Mouse (Mus musculus): ENCODE measurements at regions not wholly inside any gene's neighbourhood (a gene's known extent, or its start where the extent isn't known, plus 50 kb on each side); places are given as distances from the start of the nearest gene placed in this dataset.

DNA sequence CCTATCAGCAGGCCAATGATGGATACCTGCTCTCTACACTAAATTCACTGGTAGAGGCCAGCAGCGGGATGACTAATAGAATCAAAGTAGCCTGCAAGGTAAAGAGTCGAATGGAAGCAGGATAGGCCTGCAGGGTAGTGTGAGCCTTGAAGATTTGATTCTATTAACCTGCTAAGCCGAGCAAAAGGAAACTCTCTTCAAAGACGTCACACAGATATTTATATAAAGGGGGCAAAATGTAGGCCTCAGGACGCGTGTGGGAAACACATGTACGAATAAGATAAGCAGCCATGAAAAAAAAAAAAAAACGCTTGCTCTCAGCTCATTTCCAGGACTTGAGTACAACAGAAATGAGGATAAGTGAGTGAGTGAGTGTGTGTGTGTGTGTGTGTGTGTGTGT is 138.4 kb upstream of the D7Ertd443e start:
- WGBS = 78% methylated on average over 8 of the region's 8 CpGs
- no peak for ATAC-seq (ENCODE audit: low FRiP score)
- Histone ChIP-seq H3K4me1 (replicated peaks; ENCODE audit: control insufficient read depth, insufficient read depth, low read length) (no peaks in the 10 kb centered on the region), H3K9ac (ENCODE audit: low read depth, low read length) (no peak overlapping the region), H3K36me3 (ENCODE audit: control insufficient read depth, insufficient read depth, low read length) (no peaks in the 10 kb centered on the region), H3K27ac (ENCODE audit: low read depth, low read length) (no peak overlapping the region), H3K4me2 (replicated peaks; ENCODE audit: low read depth, low read length) (no peak overlapping the region), H3K4me3 (ENCODE audit: low read depth, low read length) (no peak overlapping the region), H3K9me3 (ENCODE audit: control insufficient read depth, low read length) (no peaks in the 10 kb centered on the region), H3K27me3 (ENCODE audit: control insufficient read depth, insufficient read depth, low read length) (no peaks in the 10 kb centered on the region)
- no peak for DNase-seq (ENCODE audit: low spot score)

DNA sequence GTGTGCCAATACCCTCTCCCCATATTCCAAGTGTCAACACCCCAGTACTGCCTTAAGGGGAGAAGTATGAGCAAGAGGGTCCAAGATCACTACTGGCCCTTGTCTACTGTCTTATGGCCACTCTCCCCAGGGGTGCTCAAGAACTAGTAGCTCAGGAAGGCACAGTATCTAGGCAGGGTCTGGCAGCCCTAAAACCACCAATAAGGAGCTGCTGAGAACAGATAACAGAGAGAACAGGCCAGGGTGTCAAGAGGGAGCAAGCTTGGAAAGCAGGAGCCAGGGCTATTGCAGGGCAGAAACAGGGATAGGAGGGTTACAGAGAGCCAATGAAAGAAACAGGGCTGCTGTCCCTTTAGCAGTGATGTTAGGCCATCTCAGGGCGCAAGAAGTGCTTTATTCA is 139.6 kb upstream of the D7Ertd443e start:
- H3K36me3 ChIP-seq (ENCODE audit: control insufficient read depth, insufficient read depth, low read length) = no peaks in the 10 kb centered on the region
- no peaks in the 10 kb centered on the region for H3K4me1 ChIP-seq (replicated peaks; ENCODE audit: control insufficient read depth, insufficient read depth, low read length)
- H3K27me3 ChIP-seq (ENCODE audit: control insufficient read depth, insufficient read depth, low read length) = no peaks in the 10 kb centered on the region
- no peak overlapping the region for H3K9ac ChIP-seq (ENCODE audit: low read depth, low read length)
- 81% methylated on average over 1 of the region's 1 CpGs for WGBS
- DNase-seq (ENCODE audit: low spot score) (no peak), ATAC-seq (ENCODE audit: low FRiP score) (no peak)
- H3K4me2 ChIP-seq (replicated peaks; ENCODE audit: low read depth, low read length) = no peak overlapping the region
- H3K9me3 ChIP-seq (ENCODE audit: control insufficient read depth, low read length) = no peaks in the 10 kb centered on the region
- H3K27ac ChIP-seq (ENCODE audit: low read depth, low read length) = no peak overlapping the region
- no peak overlapping the region for H3K4me3 ChIP-seq (ENCODE audit: low read depth, low read length)

DNA sequence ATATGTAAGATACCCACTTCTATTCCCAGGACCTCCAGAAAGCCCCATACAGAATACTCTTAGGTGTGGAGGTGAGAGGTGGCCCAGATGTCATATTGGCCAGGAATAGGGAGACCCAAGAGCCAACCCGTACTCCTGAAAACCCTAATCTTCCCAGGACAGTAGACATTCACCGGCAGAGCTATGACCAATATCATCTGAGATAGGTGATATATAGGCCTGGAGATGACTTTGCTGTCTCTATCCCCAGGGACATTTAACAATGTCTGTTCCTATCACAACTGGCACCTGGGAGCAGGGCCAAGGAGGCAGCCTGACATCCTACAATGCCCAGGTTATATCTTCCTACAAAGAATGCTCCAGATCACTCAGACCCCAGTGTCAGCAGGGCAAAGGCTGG is 140.0 kb upstream of the D7Ertd443e start:
- 98% methylated on average over 2 of the region's 2 CpGs for WGBS

DNA sequence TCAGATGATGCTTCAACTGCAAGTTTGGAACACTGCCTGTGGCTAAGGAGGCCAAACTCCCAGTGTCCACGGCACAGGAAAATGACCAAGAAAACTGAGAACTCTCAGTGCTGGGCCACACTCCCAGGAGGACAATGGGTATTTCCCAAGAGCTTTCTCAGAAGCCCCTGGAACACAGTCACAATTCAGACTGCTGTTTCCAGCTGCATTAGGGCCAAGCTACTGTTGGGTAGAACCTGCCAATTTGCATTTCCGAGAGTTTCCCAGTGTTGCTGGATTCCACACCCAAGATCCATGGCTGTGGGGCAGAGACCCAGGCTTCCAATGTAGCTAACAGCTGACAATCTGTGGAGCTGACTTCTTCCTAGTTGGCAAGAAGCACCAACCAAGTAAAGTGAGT is 141.9 kb upstream of the D7Ertd443e start:
- ATAC-seq (ENCODE audit: low FRiP score) = no peak
- no peaks in the 10 kb centered on the region for H3K4me1 ChIP-seq (replicated peaks; ENCODE audit: control insufficient read depth, insufficient read depth, low read length)
- H3K4me2 ChIP-seq (replicated peaks; ENCODE audit: low read depth, low read length) = no peak overlapping the region
- no peak overlapping the region for H3K9ac ChIP-seq (ENCODE audit: low read depth, low read length)
- no peak overlapping the region for H3K4me3 ChIP-seq (ENCODE audit: low read depth, low read length)
- H3K36me3 ChIP-seq (ENCODE audit: control insufficient read depth, insufficient read depth, low read length) = no peaks in the 10 kb centered on the region
- H3K27me3 ChIP-seq (ENCODE audit: control insufficient read depth, insufficient read depth, low read length) = no peaks in the 10 kb centered on the region
- 80% methylated on average over 2 of the region's 2 CpGs for WGBS
- no peaks in the 10 kb centered on the region; the same call in 1 of the 2 replicates for H3K9me3 ChIP-seq (ENCODE audit: control insufficient read depth, low read length)
- no peak for DNase-seq (ENCODE audit: low spot score)
- H3K27ac ChIP-seq (ENCODE audit: low read depth, low read length) = no peak overlapping the region

More for the DNA sequence above, 140.0 kb upstream of the D7Ertd443e start:
- Histone ChIP-seq H3K9ac (ENCODE audit: low read depth, low read length) (no peak overlapping the region), H3K9me3 (ENCODE audit: control insufficient read depth, low read length) (no peaks in the 10 kb centered on the region), H3K27me3 (ENCODE audit: control insufficient read depth, insufficient read depth, low read length) (no peaks in the 10 kb centered on the region), H3K4me2 (replicated peaks; ENCODE audit: low read depth, low read length) (no peak overlapping the region), H3K4me3 (ENCODE audit: low read depth, low read length) (no peak overlapping the region), H3K27ac (ENCODE audit: low read depth, low read length) (no peak overlapping the region), H3K4me1 (replicated peaks; ENCODE audit: control insufficient read depth, insufficient read depth, low read length) (no peaks in the 10 kb centered on the region), H3K36me3 (ENCODE audit: control insufficient read depth, insufficient read depth, low read length) (no peaks in the 10 kb centered on the region)
- ATAC-seq (ENCODE audit: low FRiP score) (no peak), DNase-seq (ENCODE audit: low spot score) (no peak)

DNA sequence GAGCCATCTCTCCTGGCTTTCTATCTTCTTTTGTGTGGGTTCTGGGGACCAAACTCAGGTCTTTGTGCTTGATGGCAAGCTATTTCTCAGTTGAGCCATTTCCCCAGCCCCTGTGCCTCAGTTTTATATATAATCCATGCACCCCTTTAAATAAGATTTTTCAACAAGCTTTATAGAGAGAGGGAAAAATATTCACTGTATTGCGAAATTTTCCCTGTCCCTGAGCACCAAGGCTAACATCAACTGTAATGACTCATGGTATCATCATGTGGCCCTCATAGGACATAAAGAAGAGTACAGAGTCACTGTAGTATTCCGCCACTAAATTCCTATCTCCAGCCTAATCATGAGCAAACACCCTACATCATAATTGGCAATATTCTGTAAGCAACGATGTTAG is 142.4 kb upstream of the Dock1 start:
- Histone ChIP-seq H3K36me3 (ENCODE audit: control insufficient read depth, insufficient read depth, low read length) (no peaks in the 10 kb centered on the region), H3K27ac (ENCODE audit: low read depth, low read length) (no peak overlapping the region), H3K9me3 (ENCODE audit: control insufficient read depth, low read length) (no peaks in the 10 kb centered on the region; the same call in 1 of the 2 replicates), H3K9ac (ENCODE audit: low read depth, low read length) (no peak overlapping the region), H3K4me1 (replicated peaks; ENCODE audit: control insufficient read depth, insufficient read depth, low read length) (no peaks in the 10 kb centered on the region), H3K4me3 (ENCODE audit: low read depth, low read length) (no peak overlapping the region), H3K27me3 (ENCODE audit: control insufficient read depth, insufficient read depth, low read length) (no peaks in the 10 kb centered on the region), H3K4me2 (replicated peaks; ENCODE audit: low read depth, low read length) (no peak overlapping the region)
- DNase-seq (ENCODE audit: low spot score) (no peak), ATAC-seq (ENCODE audit: low FRiP score) (no peak)
- WGBS = 87% methylated on average over 3 of the region's 3 CpGs

DNA sequence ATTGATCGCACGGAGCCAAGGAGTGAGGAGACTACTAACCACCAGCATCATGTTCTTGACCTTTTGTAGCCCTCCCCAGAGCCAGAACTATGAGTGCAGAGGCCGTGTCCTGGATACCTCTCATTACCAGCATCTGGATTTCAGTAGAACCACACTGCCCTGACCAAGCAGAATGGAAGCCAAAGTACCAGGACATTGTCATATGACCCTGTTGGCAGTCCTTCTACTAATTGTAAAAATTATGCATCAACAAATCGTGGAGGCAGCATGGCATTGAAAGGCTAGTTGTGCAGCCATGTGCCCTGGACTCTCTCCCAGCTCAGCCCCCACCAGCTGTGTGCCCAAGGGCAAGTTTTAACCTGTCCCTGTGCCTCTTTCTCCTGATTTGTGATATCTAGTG is 135.6 kb upstream of the Dock1 start:
- H3K27me3 ChIP-seq (ENCODE audit: control insufficient read depth, insufficient read depth, low read length) = no peaks in the 10 kb centered on the region
- no peak overlapping the region for H3K4me2 ChIP-seq (replicated peaks; ENCODE audit: low read depth, low read length)
- 83% methylated on average over 4 of the region's 4 CpGs for WGBS
- H3K4me3 ChIP-seq (ENCODE audit: low read depth, low read length) = no peak overlapping the region
- ATAC-seq (ENCODE audit: low FRiP score) = no peak
- no peak overlapping the region for H3K27ac ChIP-seq (ENCODE audit: low read depth, low read length)
- no peaks in the 10 kb centered on the region for H3K4me1 ChIP-seq (replicated peaks; ENCODE audit: control insufficient read depth, insufficient read depth, low read length)
- no peak overlapping the region for H3K9ac ChIP-seq (ENCODE audit: low read depth, low read length)
- no peak for DNase-seq (ENCODE audit: low spot score)
- H3K36me3 ChIP-seq (ENCODE audit: control insufficient read depth, insufficient read depth, low read length) = no peaks in the 10 kb centered on the region
- no peaks in the 10 kb centered on the region; the same call in 1 of the 2 replicates for H3K9me3 ChIP-seq (ENCODE audit: control insufficient read depth, low read length)

DNA sequence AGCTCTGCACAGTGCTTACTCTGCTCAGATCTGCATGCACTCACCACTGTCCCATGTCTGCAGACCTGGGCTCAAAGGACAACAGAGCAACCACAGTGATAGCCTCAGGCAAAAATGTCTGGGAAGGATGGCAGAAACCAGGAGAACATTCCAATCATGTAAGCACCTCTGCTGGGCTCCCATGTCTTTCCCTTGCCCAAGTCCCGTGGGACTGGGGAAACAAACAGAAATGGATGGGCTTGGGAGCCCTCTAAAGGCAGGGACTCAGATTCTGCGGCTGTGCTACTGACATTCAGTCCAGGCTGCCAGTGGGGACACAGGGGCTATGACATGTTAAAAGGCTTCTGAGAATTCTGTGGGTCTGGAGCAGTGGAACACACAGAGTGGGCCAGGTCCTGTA is 128.8 kb upstream of the Dock1 start:
- H3K4me2 ChIP-seq (replicated peaks; ENCODE audit: low read depth, low read length) = no peak overlapping the region
- no peaks in the 10 kb centered on the region for H3K4me1 ChIP-seq (replicated peaks; ENCODE audit: control insufficient read depth, insufficient read depth, low read length)
- H3K9ac ChIP-seq (ENCODE audit: low read depth, low read length) = no peak overlapping the region
- H3K36me3 ChIP-seq (ENCODE audit: control insufficient read depth, insufficient read depth, low read length) = no peaks in the 10 kb centered on the region
- H3K4me3 ChIP-seq (ENCODE audit: low read depth, low read length) = no peak overlapping the region
- H3K27ac ChIP-seq (ENCODE audit: low read depth, low read length) = no peak overlapping the region
- H3K27me3 ChIP-seq (ENCODE audit: control insufficient read depth, insufficient read depth, low read length) = no peaks in the 10 kb centered on the region
- H3K9me3 ChIP-seq (ENCODE audit: control insufficient read depth, low read length) = no peaks in the 10 kb centered on the region
- WGBS = 77% methylated on average over 2 of the region's 2 CpGs
- DNase-seq (ENCODE audit: low spot score) = no peak
- ATAC-seq (ENCODE audit: low FRiP score) = no peak

DNA sequence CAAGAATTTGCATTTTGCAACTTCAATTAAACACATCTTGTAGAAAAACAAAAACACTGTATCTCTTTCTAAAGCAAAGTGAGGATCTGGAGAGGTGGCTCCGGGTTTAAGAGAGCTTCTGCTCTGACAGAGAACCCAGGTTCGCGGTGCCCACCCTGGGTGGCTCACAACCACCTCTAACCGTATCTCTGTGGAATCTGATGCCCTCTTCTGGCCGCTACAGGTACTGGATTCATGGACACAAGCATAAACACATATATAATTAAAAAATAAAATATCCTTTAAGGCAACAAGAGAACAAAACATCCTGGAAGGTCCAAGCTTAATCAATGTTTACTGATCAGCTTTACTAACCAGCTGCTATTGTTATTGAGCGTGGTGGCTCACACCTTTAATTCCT is 124.3 kb upstream of the Dock1 start:
- H3K4me1 ChIP-seq (replicated peaks; ENCODE audit: control insufficient read depth, insufficient read depth, low read length) = no peaks in the 10 kb centered on the region
- ATAC-seq (ENCODE audit: low FRiP score) = no peak
- DNase-seq (ENCODE audit: low spot score) = no peak
- no peaks in the 10 kb centered on the region for H3K27me3 ChIP-seq (ENCODE audit: control insufficient read depth, insufficient read depth, low read length)
- no peak overlapping the region for H3K9ac ChIP-seq (ENCODE audit: low read depth, low read length)
- 85% methylated on average over 6 of the region's 6 CpGs for WGBS
- H3K36me3 ChIP-seq (ENCODE audit: control insufficient read depth, insufficient read depth, low read length) = no peaks in the 10 kb centered on the region
- no peak overlapping the region for H3K4me2 ChIP-seq (replicated peaks; ENCODE audit: low read depth, low read length)
- H3K27ac ChIP-seq (ENCODE audit: low read depth, low read length) = no peak overlapping the region
- no peaks in the 10 kb centered on the region for H3K9me3 ChIP-seq (ENCODE audit: control insufficient read depth, low read length)
- H3K4me3 ChIP-seq (ENCODE audit: low read depth, low read length) = no peak overlapping the region

DNA sequence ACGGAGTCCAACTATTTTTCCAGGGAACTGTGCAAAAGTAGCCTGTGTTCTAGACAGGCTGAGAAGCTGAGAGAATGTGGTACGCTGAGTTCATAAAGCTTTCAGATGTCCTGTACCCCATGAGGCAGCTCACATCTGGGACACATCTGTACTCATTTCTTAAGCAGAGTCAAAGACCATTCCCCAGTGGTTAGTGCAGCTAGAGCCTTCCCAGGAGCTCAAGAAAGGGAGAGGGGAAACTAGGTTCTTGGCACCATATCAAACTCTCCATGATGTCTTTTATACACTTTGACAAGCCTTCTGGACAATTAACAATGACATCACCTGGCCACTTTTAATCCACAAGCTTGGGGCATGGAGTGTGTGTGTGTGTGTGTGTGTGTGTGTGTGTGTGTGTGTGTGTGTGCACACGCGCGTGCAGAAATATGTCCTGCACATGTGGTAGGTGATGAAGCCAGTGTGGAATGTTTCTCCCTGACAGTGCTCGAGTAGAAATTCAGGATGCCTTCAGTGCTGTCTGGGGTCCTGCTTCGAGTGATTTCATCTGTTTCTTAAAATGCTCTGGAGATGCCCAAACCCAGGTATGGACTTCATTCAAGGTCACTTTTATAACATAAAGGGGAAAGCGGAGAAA is 121.1 kb upstream of the Dock1 start:
- no peaks in the 10 kb centered on the region for H3K27me3 ChIP-seq (ENCODE audit: control insufficient read depth, insufficient read depth, low read length)
- H3K9ac ChIP-seq (ENCODE audit: low read depth, low read length) = no peak overlapping the region
- no peak overlapping the region for H3K4me2 ChIP-seq (replicated peaks; ENCODE audit: low read depth, low read length)
- no peak overlapping the region for H3K4me3 ChIP-seq (ENCODE audit: low read depth, low read length)
- 86% methylated on average over 8 of the region's 8 CpGs for WGBS
- ATAC-seq (ENCODE audit: low FRiP score) = no peak
- no peaks in the 10 kb centered on the region for H3K36me3 ChIP-seq (ENCODE audit: control insufficient read depth, insufficient read depth, low read length)
- H3K27ac ChIP-seq (ENCODE audit: low read depth, low read length) = no peak overlapping the region
- no peaks in the 10 kb centered on the region for H3K9me3 ChIP-seq (ENCODE audit: control insufficient read depth, low read length)
- DNase-seq (ENCODE audit: low spot score) = no peak
- H3K4me1 ChIP-seq (replicated peaks; ENCODE audit: control insufficient read depth, insufficient read depth, low read length) = no peaks in the 10 kb centered on the region

Measured in hindbrain, embryonic 11.5 days (tissue).